Mouse (Mus musculus) C2C12 (cell line): Measurements from ENCODE around the gene Spa17.

Experiments
- CTCF ChIP-seq: IDR thresholded peaks from one replicate; pipeline ENCODE4 v1.5.1; 2011; ENCODE audit not compliant: control insufficient read depth, insufficient read depth, insufficient read length
- MAX ChIP-seq: IDR thresholded peaks from one replicate; pipeline ENCODE4 v1.6.1; 2011; ENCODE audit warnings: mild to moderate bottlenecking, control low read depth
- MYOD1 ChIP-seq: IDR thresholded peaks from one replicate; pipeline ENCODE4 v1.6.1; 2011; ENCODE audit warnings: low read depth; ENCODE audit not compliant: control insufficient read depth, insufficient read length
- MYOG ChIP-seq: IDR thresholded peaks from one replicate; pipeline ENCODE4 v1.6.1; 2011; ENCODE audit not compliant: control insufficient read depth, insufficient read length; ENCODE audit errors: extremely low read depth
- USF1 ChIP-seq: IDR thresholded peaks from one replicate; pipeline ENCODE4 v1.6.1; 2011; ENCODE audit warnings: low read depth, mild to moderate bottlenecking, control low read depth, moderate library complexity

DNA sequence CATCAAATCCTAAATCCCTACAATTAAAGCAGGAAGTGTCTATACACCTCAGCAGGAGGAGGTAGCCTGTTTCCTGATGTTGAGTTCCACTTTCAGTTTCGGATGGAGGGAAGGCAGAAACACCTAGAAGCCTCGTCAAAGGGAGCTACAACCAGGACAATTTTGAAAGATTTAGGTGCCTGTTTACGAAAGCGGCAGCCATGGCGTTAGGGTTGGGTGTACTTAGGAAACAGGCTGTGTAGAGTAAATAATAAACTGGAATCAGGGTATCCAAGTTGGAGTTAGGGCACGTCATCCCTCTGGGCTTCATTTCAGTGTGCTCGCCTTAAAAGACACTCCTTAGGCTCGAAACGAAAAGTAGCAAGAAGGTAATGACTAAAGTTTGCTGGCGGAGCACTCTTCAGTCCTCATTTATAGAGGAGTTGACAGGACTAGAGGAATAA lies 42.9 kb upstream of the Spa17 start:
- TF ChIP-seq MYOG: no peak
- no peak for TF ChIP-seq CTCF
- no peak for TF ChIP-seq USF1
- no peak for TF ChIP-seq MAX
- no peak for TF ChIP-seq MYOD1
